Mouse (Mus musculus) liver, adult 2 months (tissue): ENCODE data around the gene Cavin1. TPM values are rescaled to one million over a fixed set of nuclear protein-coding genes. Genes with fewer than 3 reads are reported as not detected.

ENCODE experiments used
- DNase-seq: peaks from one replicate; pipeline ENCODE4 v3.0.0-alpha.2; 2011; ENCODE audit warnings: low read depth, low spot score; ENCODE audit errors: extremely low read depth
- H3K27ac ChIP-seq: fragments of 200-500 bp; replicated peaks from 2 replicates; pipeline ENCODE4 v1.5.1; 2012; ENCODE audit warnings: low read depth, mild to moderate bottlenecking, control low read depth, inconsistent platforms, low read length; ENCODE audit not compliant: insufficient read depth
- H3K27me3 ChIP-seq: fragments of 200-500 bp; 2 replicates; pipeline ENCODE4 v1.6.1; 2012; ENCODE audit warnings: mild to moderate bottlenecking, moderate library complexity, low read length, inconsistent platforms; ENCODE audit not compliant: control insufficient read depth, insufficient read depth
- H3K36me3 ChIP-seq: fragments of 200-500 bp; 2 replicates; pipeline ENCODE4 v1.6.1; 2012; ENCODE audit warnings: low read length, inconsistent platforms; ENCODE audit not compliant: control insufficient read depth, insufficient read depth
- H3K4me1 ChIP-seq: fragments of 200-500 bp; 2 replicates; pipeline ENCODE4 v1.6.1; 2011; ENCODE audit warnings: low read length; ENCODE audit not compliant: control insufficient read depth, insufficient read depth
- H3K4me3 ChIP-seq: fragments of 200-500 bp; 2 replicates; pipeline ENCODE4 v1.5.1; 2011; ENCODE audit warnings: low read depth, mild to moderate bottlenecking, control low read depth, low read length, moderate library complexity; ENCODE audit not compliant: insufficient read depth
- H3K79me2 ChIP-seq: fragments of 200-500 bp; 2 replicates; pipeline ENCODE4 v1.6.1; 2012; ENCODE audit warnings: inconsistent platforms, mild to moderate bottlenecking, low read length, moderate library complexity; ENCODE audit not compliant: control insufficient read depth, insufficient read depth
- H3K9ac ChIP-seq: fragments of 200-500 bp; 2 replicates; pipeline ENCODE4 v1.6.1; 2012; ENCODE audit warnings: low read depth, mild to moderate bottlenecking, control low read depth, inconsistent platforms, low read length
- CTCF ChIP-seq: fragments of 200-500 bp; IDR thresholded peaks from 2 replicates; pipeline ENCODE4 v1.5.1; 2011; ENCODE audit warnings: low read depth, low read length, control low read depth
- POLR2A ChIP-seq: fragments of 200-500 bp; IDR thresholded peaks from 2 replicates; pipeline ENCODE4 v1.6.1; 2011; ENCODE audit warnings: low read length, control low read depth; ENCODE audit not compliant: insufficient read depth; ENCODE audit errors: extremely low read depth
- WGBS: fragments of 180-500 bp; shearing (Covaris S2); methylation state at CpG from one replicate; pipeline ENCODE4 v1.1.7; 2018; 5-methylcytosine and 5-hydroxymethylcytosine counted together
- polyA plus RNA-seq: library from polyadenylated mRNA; depleted of rRNA; stranded (reverse); fragments of >200 nt; gene quantifications from 2 replicates; pipeline ENCODE4 v1.2.3, GENCODE M21; 2012; rRNA removed
- total RNA-seq: library from RNA; depleted of rRNA; stranded (reverse); fragments of >200 nt; gene quantifications from 2 replicates; pipeline ENCODE4 v1.2.3, GENCODE M21; 2014; rRNA removed

Gene Cavin1
- 3.8 and 4.1 TPM in 2 replicates for total RNA-seq
- polyA plus RNA-seq: 3.9 and 4.0 TPM in 2 replicates

DNA sequence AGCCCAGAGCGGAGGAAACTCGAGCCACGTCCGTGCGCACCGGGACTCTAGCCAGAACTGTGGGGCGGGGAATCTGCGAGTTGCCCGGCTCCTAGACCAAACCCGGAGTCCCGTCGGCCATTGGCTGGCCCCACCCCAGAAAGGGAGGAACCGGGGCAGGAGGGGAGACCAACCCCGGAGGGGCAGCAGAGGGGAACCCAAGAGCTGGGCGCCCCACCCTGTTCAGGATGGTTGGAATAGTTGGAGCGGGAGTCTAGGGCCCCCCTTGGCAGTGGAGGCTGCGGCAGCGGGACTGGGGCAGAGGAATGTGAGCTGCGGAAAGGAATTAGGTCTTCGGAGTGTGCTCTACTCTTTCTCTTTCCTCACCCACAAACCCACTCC is at the start of gene Cavin1:
Gene Cavin1 (minus strand): TSS at position 331 of the 381 bp plus-strand sequence.
- DNase-seq: peak; percentile 33
- 12% methylated on average over 20 of the region's 20 CpGs for WGBS
- Histone ChIP-seq H3K79me2 (no peaks in the 10 kb centered on the region), H3K27ac (peak within 1 kb of the TSS; percentile 12; the same call in 1 of the 2 replicates), H3K27me3 (no peaks in the 10 kb centered on the region), H3K4me3 (peak within 1 kb of the TSS; percentile 67), H3K9ac (peak within 1 kb of the TSS; percentile 62), H3K36me3 (no peaks in the 10 kb centered on the region), H3K4me1 (no peaks in the 10 kb centered on the region)
- TF ChIP-seq CTCF (no peak), POLR2A (peak; percentile 77; the same call in 1 of the 2 replicates)

DNA sequence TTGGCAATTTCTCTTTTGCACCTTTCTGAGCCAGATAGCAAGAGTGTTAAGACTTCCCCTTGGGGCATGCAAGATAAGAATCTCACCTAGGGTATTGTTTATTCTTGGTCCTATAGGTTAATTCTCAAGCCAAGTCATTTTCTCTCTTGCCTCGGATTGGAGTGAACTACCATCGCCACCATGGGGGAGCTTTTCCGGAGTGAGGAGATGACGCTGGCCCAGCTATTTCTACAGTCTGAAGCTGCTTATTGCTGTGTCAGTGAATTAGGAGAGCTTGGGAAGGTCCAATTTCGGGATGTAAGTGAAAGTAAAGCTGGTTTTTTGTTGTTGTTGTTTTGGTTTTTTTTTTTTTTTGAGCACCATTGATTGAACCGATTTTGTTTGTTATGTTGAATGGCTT is 41.0 kb upstream of the Cavin1 start:
- TF ChIP-seq CTCF: no peak
- no peak for TF ChIP-seq POLR2A
- H3K9ac ChIP-seq: no peak overlapping the region
- peaks cover 16% of the 10 kb centered on the region for H3K36me3 ChIP-seq
- no peaks in the 10 kb centered on the region for H3K27me3 ChIP-seq
- peaks cover 8% of the 10 kb centered on the region; the same call in 1 of the 2 replicates for H3K79me2 ChIP-seq
- 0 out of 2 replicates have a peak, but pooled peaks cover 2% of the 10 kb centered on the region for H3K4me1 ChIP-seq
- H3K27ac ChIP-seq: no peak overlapping the region
- H3K4me3 ChIP-seq: no peak overlapping the region
- DNase-seq: no peak
- 75% methylated on average over 6 of the region's 6 CpGs for WGBS

DNA sequence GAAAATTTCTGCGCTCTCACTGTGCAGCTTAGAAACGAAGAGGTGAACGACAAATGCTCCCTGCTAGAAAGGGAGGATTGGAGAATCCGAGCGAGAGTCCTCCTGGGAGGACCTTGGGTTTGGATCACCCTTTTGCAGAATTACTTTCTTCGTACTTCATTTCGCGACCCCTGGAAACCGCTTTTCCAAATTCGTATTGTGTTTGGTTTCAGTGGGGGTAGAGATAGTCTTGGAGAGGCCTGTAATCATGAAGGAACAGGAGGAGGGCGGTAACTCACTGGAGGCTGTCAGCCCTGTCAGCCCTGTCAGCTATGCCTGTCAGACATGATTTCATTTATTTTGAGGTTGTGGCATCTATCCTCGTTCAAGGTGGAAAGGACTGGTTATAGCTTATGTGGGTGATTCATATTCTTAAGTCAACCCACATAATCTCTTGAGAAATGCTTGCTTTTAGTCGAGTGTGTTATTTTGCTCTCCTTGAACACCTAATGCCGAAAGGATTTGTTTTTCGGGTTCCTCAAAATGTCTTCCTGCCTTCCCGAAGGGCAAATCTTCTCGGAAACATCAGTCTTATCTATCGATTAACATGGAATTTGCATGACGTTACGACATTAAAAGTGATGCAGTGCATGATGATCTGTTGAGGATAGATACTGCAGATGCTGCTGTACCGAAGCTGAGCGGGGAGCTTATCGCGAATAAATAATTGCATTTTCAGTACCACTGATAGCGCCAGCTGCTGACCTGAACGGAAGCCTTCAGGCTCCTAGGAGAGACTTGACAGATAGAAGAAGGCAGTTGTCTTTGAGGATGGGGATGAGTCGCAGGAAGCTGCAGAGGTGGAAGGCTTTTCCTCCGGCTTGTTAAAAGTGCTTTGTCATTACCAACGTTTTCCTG is 39.4 kb upstream of the Cavin1 start:
- H3K27me3 ChIP-seq: no peaks in the 10 kb centered on the region
- peak overlapping the region; percentile 41; the same call in 1 of the 2 replicates for H3K27ac ChIP-seq
- WGBS: 4% methylated on average over 29 of the region's 29 CpGs
- H3K4me3 ChIP-seq: peak overlapping the region; percentile 65
- peaks cover 16% of the 10 kb centered on the region for H3K36me3 ChIP-seq
- peaks cover 8% of the 10 kb centered on the region; the same call in 1 of the 2 replicates for H3K79me2 ChIP-seq
- peak overlapping the region; percentile 79 for H3K9ac ChIP-seq
- TF ChIP-seq CTCF (no peak), POLR2A (no peak)
- H3K4me1 ChIP-seq: 0 out of 2 replicates have a peak, but pooled peaks cover 2% of the 10 kb centered on the region
- peak; percentile 41 for DNase-seq

DNA sequence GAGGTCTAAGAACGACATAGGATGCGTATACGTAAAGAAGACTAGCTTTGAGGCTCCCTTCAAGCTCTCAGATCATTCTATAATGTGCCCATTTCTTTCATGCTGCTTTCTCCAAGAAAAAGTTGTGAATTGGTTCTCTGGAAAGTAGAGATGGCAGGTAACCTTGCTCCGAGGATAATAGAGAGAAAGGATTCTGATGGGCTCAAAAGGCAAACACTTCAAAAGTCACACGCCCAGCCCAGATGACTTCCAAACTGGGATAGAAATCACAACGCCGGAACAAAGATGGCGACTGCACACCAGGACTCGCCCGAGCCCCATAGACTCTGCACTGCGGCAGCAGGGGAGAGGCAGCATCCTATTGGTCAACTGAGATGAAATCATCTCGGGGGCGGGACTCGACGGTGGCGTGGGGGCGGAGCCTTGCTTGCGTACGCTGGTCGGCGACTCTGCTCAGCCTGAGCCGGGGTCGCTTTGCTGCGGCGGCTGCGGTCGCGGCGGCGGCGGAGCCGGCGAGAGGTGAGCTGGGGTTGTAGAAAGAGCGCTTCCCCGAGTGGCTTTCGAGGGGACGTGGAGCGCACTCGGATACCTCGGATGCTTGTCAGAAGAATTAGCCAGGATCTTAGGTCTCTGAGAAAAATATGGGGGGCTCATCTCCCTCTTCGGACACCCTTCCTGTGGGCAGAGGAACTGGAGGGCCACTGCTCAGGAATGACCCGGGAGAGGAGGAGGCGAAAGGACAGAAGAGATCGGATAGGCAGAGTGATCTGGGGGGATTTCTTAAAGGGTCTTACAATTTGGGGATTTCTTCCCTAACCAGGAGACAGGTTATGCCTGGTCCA is 38.6 kb upstream of the Cavin1 start, which contains the start of gene Atp6v0a1:
Gene Atp6v0a1 (plus strand): TSS at position 407 of the 842 bp plus-strand sequence.
- peak within 1 kb of the TSS; percentile 65 for H3K4me3 ChIP-seq
- peak; percentile 89 for DNase-seq
- H3K4me1 ChIP-seq: 0 out of 2 replicates have a peak, but pooled peaks cover 2% of the 10 kb centered on the region
- peaks cover 8% of the 10 kb centered on the region; the same call in 1 of the 2 replicates for H3K79me2 ChIP-seq
- peaks cover 12% of the 10 kb centered on the region for H3K36me3 ChIP-seq
- WGBS: under 1% methylated on average over 44 of the region's 44 CpGs
- peak within 1 kb of the TSS; percentile 41 for H3K27ac ChIP-seq
- TF ChIP-seq POLR2A: peak; percentile 75
- TF ChIP-seq CTCF: no peak
- peak within 1 kb of the TSS; percentile 79 for H3K9ac ChIP-seq
- H3K27me3 ChIP-seq: no peaks in the 10 kb centered on the region

DNA sequence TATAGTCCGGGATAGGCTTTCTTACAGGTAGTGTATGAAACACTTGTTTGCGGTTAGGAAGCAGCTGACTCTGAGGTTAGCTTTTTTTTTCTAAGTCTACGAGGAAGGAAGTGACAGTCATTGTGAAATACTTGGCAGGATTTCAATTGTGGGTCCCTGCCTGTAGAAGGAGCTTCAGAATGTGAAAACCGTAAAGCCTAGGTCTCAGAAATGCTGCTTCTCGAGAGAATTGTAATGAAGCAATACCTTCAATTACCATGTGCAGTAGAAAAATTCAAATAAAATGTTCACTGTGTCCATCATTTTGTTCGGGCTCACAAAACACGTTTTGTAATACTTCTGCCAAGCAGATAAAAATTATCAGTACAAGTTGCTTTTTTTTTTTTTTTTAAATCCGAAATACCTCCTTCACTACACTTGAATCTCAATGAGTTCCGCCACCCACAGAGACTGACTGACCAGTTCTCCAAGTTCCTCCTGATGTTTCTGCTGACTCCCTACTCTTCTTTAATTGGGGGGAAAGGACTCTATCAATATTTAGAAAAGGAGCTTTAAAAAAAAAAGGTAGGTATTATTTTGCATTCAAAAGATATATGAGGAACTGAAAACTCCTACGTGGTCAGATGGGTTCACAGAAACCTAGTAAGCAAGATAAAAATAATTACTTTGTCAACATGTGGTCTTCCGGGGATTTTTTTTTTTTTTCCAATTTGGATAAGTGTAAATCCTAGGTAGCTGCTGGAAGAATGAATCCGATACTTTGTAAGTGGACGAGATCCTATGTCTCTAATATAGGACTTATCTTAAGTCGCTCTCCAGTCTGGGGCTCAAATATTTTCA is 37.7 kb upstream of the Cavin1 start:
- H3K79me2 ChIP-seq: 0 out of 2 replicates have a peak, but pooled peaks cover 1% of the 10 kb centered on the region
- H3K4me1 ChIP-seq: 0 out of 2 replicates have a peak, but pooled peaks cover 2% of the 10 kb centered on the region
- peak; percentile 65 for DNase-seq
- peak overlapping the region; percentile 36; the same call in 1 of the 2 replicates for H3K4me3 ChIP-seq
- H3K9ac ChIP-seq: no peak overlapping the region
- H3K36me3 ChIP-seq: peaks cover 9% of the 10 kb centered on the region
- WGBS: 37% methylated on average over 14 of the region's 14 CpGs
- no peak for TF ChIP-seq CTCF
- TF ChIP-seq POLR2A: no peak
- no peak overlapping the region; the same call in 1 of the 2 replicates for H3K27ac ChIP-seq
- no peaks in the 10 kb centered on the region for H3K27me3 ChIP-seq
